In genomic region chr6:47465400-47465799, GRCm38 (mm10) we compare ENCODE assay signal across 12 mouse cellular contexts. TPM values are rescaled to one million over a fixed set of nuclear protein-coding genes. Genes with fewer than 3 reads are reported as not detected.
A peak's percentile ranks its signal among the peaks of the same experiment; 100 is the strongest.
DNase-seq lines count a peak whose midpoint lies in the region; ATAC-seq and TF ChIP-seq lines count a peak whose summit lies in the region.
"Had no signal": no experiment of that assay in that cellular context is flagged by ENCODE, and none has a peak within 500 bp of the region (broad histone marks: within the 10 kb centered on the region; RNA-seq: fewer than 3 reads in every experiment).

No protein-coding gene starts in this region.

- H3K27me3 ChIP-seq in intestine, postnatal 0 days (replicated peaks; ENCODE audit: control insufficient read depth, insufficient read depth, low read length): no peaks in the 10 kb centered on the region
- no peaks in the 10 kb centered on the region for H3K27me3 ChIP-seq in intestine, embryonic 15.5 days (replicated peaks)
- no peaks in the 10 kb centered on the region for H3K27me3 ChIP-seq in hindbrain, embryonic 13.5 days
- H3K27me3 ChIP-seq: limb, embryonic 15.5 days had no signal

- H3K36me3 ChIP-seq in intestine, postnatal 0 days (ENCODE audit: control insufficient read depth, insufficient read depth): no peaks in the 10 kb centered on the region
- no peaks in the 10 kb centered on the region for H3K36me3 ChIP-seq in intestine, embryonic 15.5 days
- no peaks in the 10 kb centered on the region; the same call in 1 of the 2 replicates for H3K36me3 ChIP-seq in hindbrain, embryonic 13.5 days
- H3K36me3 ChIP-seq: limb, embryonic 15.5 days had no signal

- ATAC-seq in intestine, postnatal 0 days: no peak
- ATAC-seq in intestine, embryonic 15.5 days: no peak
- ATAC-seq in hindbrain, embryonic 13.5 days (ENCODE audit: low FRiP score): no peak
- no peak for ATAC-seq in granulocyte monocyte progenitor cell, adult 5-6 weeks (replicated peaks; ENCODE audit: poor library complexity, severe bottlenecking)

- TF ChIP-seq CTCF in intestine, postnatal 0 days (IDR thresholded peaks at IDR 0.05; ENCODE audit: low read depth): peak; percentile 48

- no peaks in the 10 kb centered on the region for H3K9me3 ChIP-seq in intestine, postnatal 0 days (ENCODE audit: control insufficient read depth)
- no peaks in the 10 kb centered on the region for H3K9me3 ChIP-seq in intestine, embryonic 15.5 days
- H3K9me3 ChIP-seq in hindbrain, embryonic 13.5 days: no peaks in the 10 kb centered on the region
- H3K9me3 ChIP-seq: limb, embryonic 15.5 days had no signal

- no peak overlapping the region for H3K4me3 ChIP-seq in intestine, postnatal 0 days (ENCODE audit: low read depth, low read length)
- no peak overlapping the region for H3K4me3 ChIP-seq in intestine, embryonic 15.5 days (replicated peaks)
- no peak overlapping the region for H3K4me3 ChIP-seq in hindbrain, embryonic 13.5 days
- H3K4me3 ChIP-seq: limb, embryonic 15.5 days; myocyte had no signal

- DNase-seq in CD4-positive helper T cell, adult 2 months (ENCODE audit: low read depth, low spot score): peak; percentile 31
- peak; percentile 51 for DNase-seq in c-Kit-positive CD71-positive TER-119-negative erythroid progenitor cells, embryonic 14.5 days (ENCODE audit: low read depth)
- DNase-seq in naive thymus-derived CD4-positive, alpha-beta T cell, adult 2 months (ENCODE audit: low read depth): peak; percentile 46
- DNase-seq in ovary, postnatal 36 days (ENCODE audit: low spot score): no peak
- DNase-seq: heart, postnatal 14 days; right cerebral cortex, postnatal 4 days had no signal

- no peak overlapping the region for H3K9ac ChIP-seq in intestine, postnatal 0 days (ENCODE audit: low read depth, low read length)
- H3K9ac ChIP-seq in intestine, embryonic 15.5 days: no peak overlapping the region
- no peak overlapping the region for H3K9ac ChIP-seq in hindbrain, embryonic 13.5 days
- H3K9ac ChIP-seq: limb, embryonic 15.5 days had no signal

- H3K4me2 ChIP-seq in intestine, postnatal 0 days (replicated peaks; ENCODE audit: low read depth): no peak overlapping the region
- no peak overlapping the region for H3K4me2 ChIP-seq in intestine, embryonic 15.5 days (replicated peaks)
- H3K4me2 ChIP-seq in hindbrain, embryonic 13.5 days: no peak overlapping the region
- H3K4me2 ChIP-seq: limb, embryonic 15.5 days had no signal

- no peak overlapping the region for H3K27ac ChIP-seq in intestine, postnatal 0 days (ENCODE audit: low read depth, low read length)
- no peak overlapping the region for H3K27ac ChIP-seq in intestine, embryonic 15.5 days
- no peak overlapping the region for H3K27ac ChIP-seq in hindbrain, embryonic 13.5 days
- H3K27ac ChIP-seq: limb, embryonic 15.5 days had no signal

- no peaks in the 10 kb centered on the region for H3K4me1 ChIP-seq in intestine, postnatal 0 days (replicated peaks; ENCODE audit: control insufficient read depth, insufficient read depth, low read length)
- no peaks in the 10 kb centered on the region for H3K4me1 ChIP-seq in intestine, embryonic 15.5 days (replicated peaks)
- H3K4me1 ChIP-seq in hindbrain, embryonic 13.5 days (replicated peaks): 0 out of 2 replicates have a peak, but pooled peaks cover 7% of the 10 kb centered on the region
- H3K4me1 ChIP-seq: limb, embryonic 15.5 days had no signal

- 40% methylated on average over 2 of the region's 2 CpGs for WGBS in intestine, postnatal 0 days
- WGBS in intestine, embryonic 15.5 days: 43% methylated on average over 2 of the region's 2 CpGs
- WGBS in hindbrain, embryonic 13.5 days: 82% methylated on average over 2 of the region's 2 CpGs

RNA-seq across cellular contexts. Expression of gene Cul1, which starts 12.2 kb away (rescaled TPM):
- polyA plus RNA-seq in intestine, postnatal 0 days (2015; fragmentation: Nextera tagmentation; extraction: Ambion mirVana): 65.2 and 66.4 TPM in 2 replicates
- polyA plus RNA-seq in intestine, embryonic 15.5 days (2015; fragmentation: Nextera tagmentation; extraction: Ambion mirVana): 103 and 116 TPM in 2 replicates
- polyA plus RNA-seq in hindbrain, embryonic 13.5 days (2015; fragmentation: Nextera tagmentation; extraction: Ambion mirVana): 122 and 125 TPM in 2 replicates
- total RNA-seq in granulocyte monocyte progenitor cell, adult 5-6 weeks (2014; fragmentation: Nextera tagmentation): 134 and 139 TPM in 2 replicates
- total RNA-seq in granulocyte monocyte progenitor cell, adult 5-6 weeks (2017): 129 and 140 TPM in 2 replicates
